Mouse (Mus musculus) heart, embryonic 12.5 days (tissue): ENCODE measurements around the gene Gm8369. TPM values are rescaled to one million over a fixed set of nuclear protein-coding genes. Genes with fewer than 3 reads are reported as not detected.
"Not testable (repeated sequence)": the region's sequence is repeated elsewhere in the genome, so short reads cannot be mapped to it uniquely, and the experiment has no call there.

Source experiments
- ATAC-seq: fragments of 200-750 bp; cut with Nextera tagmentation; 2 replicates; pipeline ENCODE4 v1.8.0; 2017; ENCODE audit warnings: moderate TSS enrichment, moderate library complexity; ENCODE audit not compliant: insufficient number of reproducible peaks, low FRiP score
- H3K27ac ChIP-seq: fragments of 300-500 bp; sonication (generic); 2 replicates; pipeline ENCODE4 v1.5.1; 2016; ENCODE audit warnings: mild to moderate bottlenecking, moderate library complexity; ENCODE audit not compliant: poor library complexity, severe bottlenecking
- H3K27me3 ChIP-seq: fragments of 300-500 bp; sonication (generic); replicated peaks from 2 replicates; pipeline ENCODE4 v1.6.1; 2016; ENCODE audit warnings: mild to moderate bottlenecking, moderate library complexity
- H3K36me3 ChIP-seq: fragments of 300-500 bp; sonication (generic); 2 replicates; pipeline ENCODE4 v1.6.1; 2016; ENCODE audit warnings: mild to moderate bottlenecking, moderate library complexity
- H3K4me1 ChIP-seq: fragments of 300-500 bp; sonication (generic); replicated peaks from 2 replicates; pipeline ENCODE4 v1.6.1; 2016; ENCODE audit warnings: mild to moderate bottlenecking
- H3K4me2 ChIP-seq: fragments of 300-500 bp; sonication (generic); 2 replicates; pipeline ENCODE4 v1.6.1; 2016; ENCODE audit warnings: mild to moderate bottlenecking, moderate library complexity
- H3K4me3 ChIP-seq: fragments of 300-500 bp; sonication (generic); 2 replicates; pipeline ENCODE4 v1.5.1; 2016; ENCODE audit warnings: mild to moderate bottlenecking
- H3K9ac ChIP-seq: fragments of 300-500 bp; sonication (generic); 2 replicates; pipeline ENCODE4 v1.6.1; 2016; ENCODE audit warnings: mild to moderate bottlenecking, moderate library complexity
- H3K9me3 ChIP-seq: fragments of 300-500 bp; sonication (generic); replicated peaks from 2 replicates; pipeline ENCODE4 v1.6.1; 2016; ENCODE audit warnings: mild to moderate bottlenecking, moderate library complexity
- WGBS: fragments of 180-500 bp; shearing (Covaris S2); methylation state at CpG from one replicate; pipeline ENCODE4 v1.1.7; 2016; 5-methylcytosine and 5-hydroxymethylcytosine counted together
- polyA plus RNA-seq: library from polyadenylated mRNA; unstranded; fragments of >200 nt; fragmentation: Nextera tagmentation; extraction: Ambion mirVana; gene quantifications from 2 replicates; pipeline ENCODE4 v1.2.1, GENCODE M21; 2016

The Gm8369 gene
- polyA plus RNA-seq, 1 experiment from 2014 or later: not detected

DNA sequence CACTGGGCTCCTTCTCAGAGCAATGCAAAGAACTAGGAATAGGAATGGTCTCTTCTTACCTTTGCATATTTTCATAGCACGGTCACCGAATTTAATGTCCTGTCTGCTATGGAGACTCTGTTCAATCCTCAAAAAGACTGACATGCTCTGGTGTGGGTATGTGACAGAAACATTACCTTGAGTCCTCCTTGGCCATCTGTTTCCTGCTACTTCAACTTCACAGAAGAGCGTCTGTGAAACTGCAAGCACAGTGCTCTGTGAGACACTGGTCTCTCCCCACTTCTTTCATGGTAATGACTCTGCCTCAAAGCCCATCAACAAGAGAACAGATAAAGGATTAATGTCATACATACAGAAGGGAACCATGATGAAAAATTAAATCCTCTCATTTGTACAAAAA lies 1.4 kb upstream of the Gm8369 start:
- Histone ChIP-seq H3K4me1 (no peaks in the 10 kb centered on the region), H3K4me3 (no peak overlapping the region), H3K9me3 (no peaks in the 10 kb centered on the region), H3K9ac (no peak overlapping the region), H3K27me3 (no peaks in the 10 kb centered on the region), H3K36me3 (no peaks in the 10 kb centered on the region), H3K27ac (no peak overlapping the region), H3K4me2 (no peak overlapping the region)
- 70% methylated on average over 3 of the region's 3 CpGs for WGBS
- no peak for ATAC-seq

DNA sequence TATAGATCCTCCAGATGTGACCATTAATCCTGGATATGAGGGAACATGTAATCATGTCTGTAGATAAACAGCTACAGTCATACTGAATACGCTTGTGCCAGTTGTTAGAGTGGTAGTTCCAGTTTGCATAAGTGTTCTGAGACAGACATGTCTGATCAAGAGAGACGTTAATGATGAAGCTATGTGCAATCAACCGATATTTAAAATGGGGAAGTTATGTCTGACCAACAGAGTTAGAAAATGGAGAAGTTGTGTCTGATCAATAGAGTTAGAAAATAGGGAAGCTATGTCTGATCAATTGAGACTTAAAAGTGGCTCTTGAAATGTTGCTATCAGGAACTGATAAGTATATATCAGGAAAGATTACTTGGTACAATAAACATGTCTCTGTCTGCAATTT lies 472 bp upstream of the Gm8369 start:
- Histone ChIP-seq H3K27me3 (no peaks in the 10 kb centered on the region), H3K27ac (no peak overlapping the region), H3K4me2 (no peak overlapping the region), H3K4me1 (no peaks in the 10 kb centered on the region), H3K9ac (no peak overlapping the region), H3K36me3 (no peaks in the 10 kb centered on the region), H3K9me3 (no peaks in the 10 kb centered on the region), H3K4me3 (no peak overlapping the region)
- no peak for ATAC-seq
- WGBS: 77% methylated on average over 3 of the region's 3 CpGs

DNA sequence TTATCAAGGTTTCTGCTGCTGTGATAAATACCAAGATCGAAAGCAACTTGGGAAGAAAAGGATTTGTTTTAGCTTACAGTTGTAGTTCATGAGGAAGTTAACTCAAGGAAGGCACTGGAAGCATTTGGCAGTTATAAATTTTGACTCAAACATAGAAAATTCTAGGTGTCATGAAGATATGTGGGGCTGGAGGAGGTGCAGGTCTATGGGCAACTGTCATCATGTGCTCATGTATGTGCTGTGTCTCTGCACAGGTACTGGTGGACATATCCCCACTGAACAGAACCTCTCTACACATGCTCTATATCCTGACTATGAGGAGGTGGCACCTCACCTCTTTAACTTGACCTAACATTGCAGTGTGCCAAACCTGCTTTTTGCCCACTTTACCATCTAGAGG lies 861 bp downstream of the Gm8369 start:
- H3K27ac ChIP-seq: no peak overlapping the region
- H3K4me3 ChIP-seq: no peak overlapping the region
- no peaks in the 10 kb centered on the region for H3K4me1 ChIP-seq
- WGBS: 78% methylated on average over 1 of the region's 1 CpGs
- no peaks in the 10 kb centered on the region for H3K36me3 ChIP-seq
- no peak overlapping the region for H3K4me2 ChIP-seq
- no peaks in the 10 kb centered on the region for H3K27me3 ChIP-seq
- no peak overlapping the region for H3K9ac ChIP-seq
- ATAC-seq: no peak
- no peaks in the 10 kb centered on the region for H3K9me3 ChIP-seq

DNA sequence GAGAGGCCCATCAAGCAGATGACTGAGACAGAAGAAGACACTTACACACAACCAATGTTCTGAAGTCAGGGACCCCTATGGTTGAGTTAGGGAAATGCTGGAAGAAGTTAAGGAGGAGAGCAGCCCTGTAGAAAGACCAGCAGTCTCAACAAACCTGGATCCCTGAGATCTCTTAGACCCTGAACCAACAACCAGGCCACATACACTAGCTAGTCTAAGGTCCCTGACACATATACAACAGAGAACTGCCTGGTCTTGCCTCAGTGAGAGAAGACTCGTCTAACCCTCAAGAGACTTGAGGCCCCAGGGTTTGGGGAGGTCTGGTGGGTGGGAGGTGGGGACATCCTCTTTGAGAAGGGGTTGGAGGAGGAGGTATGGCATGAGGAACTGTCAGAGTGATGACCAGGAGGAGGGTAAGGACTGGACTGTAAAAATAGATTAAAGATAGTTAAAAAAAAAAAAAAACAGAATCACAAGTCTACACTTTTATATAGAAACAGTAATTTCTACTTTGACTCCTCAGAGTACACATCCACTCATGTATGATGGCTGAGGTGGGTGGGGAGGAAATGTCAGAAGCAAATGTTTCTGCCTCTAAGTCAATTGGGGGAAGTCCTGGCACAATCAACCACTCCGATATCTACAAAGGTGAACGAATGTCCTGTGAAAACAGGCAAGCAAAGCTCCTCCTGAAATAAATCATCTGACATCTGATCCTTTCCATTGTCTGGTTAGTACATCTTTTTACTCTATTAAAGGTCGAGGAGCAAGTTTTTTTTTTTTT lies 5.9 kb downstream of the Gm8369 start:
- Histone ChIP-seq H3K4me3 (no peak overlapping the region), H3K4me1 (no peaks in the 10 kb centered on the region), H3K4me2 (no peak overlapping the region), H3K27ac (no peak overlapping the region), H3K9ac (no peak overlapping the region), H3K36me3 (no peaks in the 10 kb centered on the region), H3K27me3 (no peaks in the 10 kb centered on the region), H3K9me3 (no peaks in the 10 kb centered on the region)
- 63% methylated on average over 4 of the region's 4 CpGs for WGBS
- ATAC-seq: no peak

DNA sequence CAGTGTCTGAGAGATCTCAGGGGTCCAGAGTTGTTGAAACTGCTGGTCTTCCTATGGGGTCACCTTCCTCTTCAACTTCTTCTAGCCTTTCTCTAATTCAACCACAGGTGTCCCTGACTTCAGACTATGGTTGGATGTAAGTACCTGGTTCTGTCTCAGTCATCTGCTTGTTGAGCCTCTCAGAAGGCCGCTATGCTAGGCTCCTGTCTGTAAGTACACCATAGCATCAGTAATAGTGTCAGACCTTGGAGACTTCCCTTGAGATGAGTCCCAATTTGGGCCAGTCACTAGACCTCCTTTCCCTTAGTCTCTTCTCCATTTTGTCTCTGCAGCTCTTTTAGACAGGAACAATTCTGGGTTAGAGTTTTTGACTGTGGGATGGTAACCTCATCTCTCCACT lies 6.9 kb downstream of the Gm8369 start:
- no peaks in the 10 kb centered on the region for H3K9me3 ChIP-seq
- no peak for ATAC-seq
- H3K27ac ChIP-seq: no peak overlapping the region
- H3K9ac ChIP-seq: no peak overlapping the region
- H3K4me2 ChIP-seq: no peak overlapping the region
- no peaks in the 10 kb centered on the region for H3K4me1 ChIP-seq
- no peaks in the 10 kb centered on the region for H3K27me3 ChIP-seq
- no peaks in the 10 kb centered on the region for H3K36me3 ChIP-seq
- H3K4me3 ChIP-seq: no peak overlapping the region
- 75% methylated on average over 1 of the region's 1 CpGs for WGBS

DNA sequence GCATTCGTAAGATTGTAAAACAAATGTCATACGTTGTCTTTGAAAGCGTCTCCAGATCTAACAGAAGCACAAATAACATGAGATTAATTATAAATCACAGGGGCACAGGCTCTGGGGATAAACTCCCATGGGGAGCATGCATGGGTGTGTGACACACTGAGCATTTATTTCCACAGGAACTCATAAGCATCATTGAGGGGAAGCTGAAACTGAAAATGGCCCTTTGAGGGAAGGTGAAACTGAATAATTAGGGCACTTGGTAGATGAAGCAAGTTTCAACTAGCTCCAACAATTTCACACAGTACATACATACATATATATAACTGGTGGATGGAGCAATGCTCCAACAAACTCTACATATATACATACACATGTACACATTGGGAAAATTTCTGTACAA lies 8.8 kb downstream of the Gm8369 start:
- Histone ChIP-seq H3K4me3 (no peak overlapping the region), H3K9me3 (no peaks in the 10 kb centered on the region), H3K4me1 (no peaks in the 10 kb centered on the region), H3K27me3 (no peaks in the 10 kb centered on the region), H3K9ac (no peak overlapping the region), H3K36me3 (no peaks in the 10 kb centered on the region), H3K4me2 (no peak overlapping the region), H3K27ac (no peak overlapping the region)
- ATAC-seq: no peak
- WGBS: 74% methylated on average over 3 of the region's 3 CpGs

DNA sequence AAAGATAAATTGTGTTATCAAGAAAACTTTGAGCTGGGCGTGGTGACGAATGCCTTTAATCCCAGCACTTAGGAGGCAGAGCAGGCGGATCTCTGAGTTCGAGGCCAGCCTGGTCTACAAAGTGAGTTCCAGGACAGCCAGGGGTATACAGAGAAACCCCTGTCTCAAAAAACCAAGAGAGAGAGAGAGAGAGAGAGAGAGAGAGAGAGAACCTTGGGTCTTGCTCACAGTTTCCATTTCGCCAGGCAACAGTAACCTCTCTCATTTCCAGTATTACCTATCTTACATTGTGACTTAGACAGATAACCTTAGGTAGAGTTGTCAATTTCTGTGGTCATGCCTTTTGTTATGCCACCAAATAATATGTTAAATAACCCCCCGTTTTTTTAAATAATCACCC lies 10.6 kb downstream of the Gm8369 start:
- Histone ChIP-seq H3K4me1 (no peaks in the 10 kb centered on the region), H3K4me3 (no peak overlapping the region), H3K27me3 (no peaks in the 10 kb centered on the region), H3K4me2 (no peak overlapping the region), H3K9ac (no peak overlapping the region), H3K9me3 (no peaks in the 10 kb centered on the region), H3K27ac (no peak overlapping the region), H3K36me3 (no peaks in the 10 kb centered on the region)
- ATAC-seq: no peak
- 72% methylated on average over 6 of the region's 6 CpGs for WGBS

DNA sequence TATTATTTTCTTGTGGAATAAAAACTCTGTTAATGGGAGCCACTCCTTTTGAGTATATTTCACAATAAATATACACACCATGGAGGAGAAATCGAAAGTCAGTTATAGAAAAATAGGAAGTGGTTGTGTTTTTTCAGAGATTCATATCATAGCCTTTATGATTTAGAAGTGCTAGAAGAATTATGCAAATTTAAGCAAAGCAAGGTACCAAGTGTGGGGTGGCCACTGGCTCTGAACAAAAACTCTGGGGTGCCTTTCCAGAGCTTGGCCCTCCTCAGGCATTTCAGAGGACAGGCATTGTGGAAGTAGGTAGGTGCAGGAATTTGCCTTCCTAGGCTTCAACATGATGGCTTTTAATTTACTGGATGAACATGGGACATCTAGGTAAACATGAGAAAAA lies 11.6 kb downstream of the Gm8369 start:
- 70% methylated on average over 1 of the region's 1 CpGs for WGBS
- ATAC-seq, H3K36me3 ChIP-seq, H3K27me3 ChIP-seq, H3K9ac ChIP-seq, H3K27ac ChIP-seq, H3K4me2 ChIP-seq, H3K9me3 ChIP-seq, H3K4me3 ChIP-seq, H3K4me1 ChIP-seq: not testable (repeated sequence)

DNA sequence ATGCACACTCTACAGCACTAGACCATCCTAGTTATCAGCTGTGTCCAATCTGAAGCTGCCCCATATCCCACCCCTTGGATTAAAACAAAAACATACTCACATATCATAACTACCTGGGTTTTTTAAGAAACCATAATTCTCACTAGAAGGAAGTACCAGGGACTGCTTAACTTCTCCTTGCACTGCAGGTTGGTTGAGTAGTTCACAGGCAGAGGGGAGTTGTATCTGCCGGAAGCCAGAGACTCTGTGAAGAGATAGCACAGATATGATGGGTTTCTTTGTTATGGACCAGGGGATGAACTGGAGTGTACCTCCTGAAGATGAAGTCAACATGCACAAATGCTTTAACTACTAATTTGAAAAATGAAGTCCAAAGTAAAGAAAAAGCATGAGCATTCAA lies 15.1 kb downstream of the Gm8369 start:
- H3K36me3 ChIP-seq: no peaks in the 10 kb centered on the region
- H3K4me2 ChIP-seq: no peak overlapping the region
- H3K27me3 ChIP-seq: no peaks in the 10 kb centered on the region
- H3K9me3 ChIP-seq: no peaks in the 10 kb centered on the region
- H3K9ac ChIP-seq: no peak overlapping the region
- no peak for ATAC-seq
- no peak overlapping the region for H3K27ac ChIP-seq
- no peaks in the 10 kb centered on the region for H3K4me1 ChIP-seq
- WGBS: 56% methylated on average over 1 of the region's 1 CpGs
- no peak overlapping the region for H3K4me3 ChIP-seq

DNA sequence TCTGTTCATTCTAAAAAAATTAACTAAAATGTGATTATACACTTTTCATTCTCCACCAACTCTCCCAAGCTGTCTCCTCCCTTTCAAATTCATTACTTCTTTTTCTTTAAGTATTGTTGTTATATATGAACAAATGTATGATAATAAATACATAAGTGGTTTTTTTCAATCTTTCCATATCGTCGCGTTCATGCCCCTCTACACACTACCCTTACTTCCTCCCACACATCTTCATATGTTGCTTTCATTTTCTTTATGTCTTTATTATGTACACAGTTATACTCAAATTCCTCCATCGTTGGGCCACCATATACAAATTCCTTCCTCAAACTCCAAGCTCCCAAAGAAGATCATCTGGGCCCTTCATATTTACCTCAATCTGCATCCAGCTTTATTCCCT lies 15.6 kb downstream of the Gm8369 start:
- Histone ChIP-seq H3K27ac (no peak overlapping the region), H3K4me3 (no peak overlapping the region), H3K4me2 (no peak overlapping the region), H3K27me3 (no peaks in the 10 kb centered on the region), H3K9ac (no peak overlapping the region), H3K9me3 (no peaks in the 10 kb centered on the region), H3K4me1 (no peaks in the 10 kb centered on the region), H3K36me3 (no peaks in the 10 kb centered on the region)
- ATAC-seq: no peak
- 81% methylated on average over 4 of the region's 4 CpGs for WGBS

DNA sequence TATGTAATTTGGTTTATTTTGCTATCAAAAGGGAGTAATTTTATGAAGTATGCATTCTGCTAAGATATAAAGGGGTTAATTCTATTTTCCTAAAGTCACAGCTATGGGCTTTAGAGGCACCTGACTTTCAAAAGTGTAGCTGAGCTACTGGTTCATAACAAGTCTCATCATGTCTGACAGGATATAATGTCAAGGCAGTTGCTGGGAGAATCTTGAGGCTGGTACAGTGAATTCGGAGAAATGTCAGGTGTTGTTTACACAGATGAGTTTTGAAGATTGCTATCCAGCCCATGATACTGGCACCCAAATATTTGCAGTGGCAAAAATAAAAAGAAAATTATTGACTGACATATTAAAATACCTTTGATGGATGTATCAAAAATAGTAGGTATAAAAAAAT lies 19.1 kb downstream of the Gm8369 start:
- Histone ChIP-seq H3K27me3 (no peaks in the 10 kb centered on the region), H3K4me1 (no peaks in the 10 kb centered on the region), H3K4me3 (no peak overlapping the region), H3K36me3 (no peaks in the 10 kb centered on the region), H3K4me2 (no peak overlapping the region), H3K9me3 (no peaks in the 10 kb centered on the region), H3K27ac (no peak overlapping the region), H3K9ac (no peak overlapping the region)
- WGBS: 72% methylated on average over 1 of the region's 1 CpGs
- no peak for ATAC-seq

DNA sequence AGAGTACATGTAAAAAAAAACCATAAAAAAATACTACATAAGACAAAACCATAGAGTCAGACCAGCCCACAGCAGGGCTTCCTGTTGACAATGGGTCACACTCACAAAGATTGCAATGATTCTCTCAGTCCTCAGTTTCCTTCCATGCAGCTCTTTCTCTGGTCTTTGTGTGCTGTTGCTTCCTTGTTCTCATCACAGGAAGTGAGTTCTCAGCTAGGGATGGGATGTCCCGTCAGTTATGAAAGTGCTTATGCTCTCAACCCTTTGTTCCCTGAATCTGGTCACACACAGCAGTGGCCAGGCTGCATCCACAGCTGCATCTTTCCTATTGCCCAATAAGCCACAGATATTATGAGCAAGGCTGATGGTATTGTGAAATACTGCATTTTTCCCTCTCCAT lies 27.7 kb downstream of the Gm8369 start:
- WGBS: 46% methylated on average over 1 of the region's 1 CpGs
- no peak for ATAC-seq
- H3K27me3 ChIP-seq: no peaks in the 10 kb centered on the region
- H3K4me2 ChIP-seq: no peak overlapping the region
- no peaks in the 10 kb centered on the region for H3K36me3 ChIP-seq
- no peak overlapping the region for H3K4me3 ChIP-seq
- H3K9ac ChIP-seq: no peak overlapping the region
- H3K4me1 ChIP-seq: no peaks in the 10 kb centered on the region
- H3K27ac ChIP-seq: no peak overlapping the region
- no peaks in the 10 kb centered on the region for H3K9me3 ChIP-seq
